Mouse (Mus musculus): ENCODE results near the gene Ctnnd2.

- no peak for TF ChIP-seq EP300 (IDR thresholded peaks at IDR 0.05)
- TF ChIP-seq CTCF (IDR thresholded peaks at IDR 0.05) = no peak
These were observed 804.9 kb downstream of the Ctnnd2 start for GRCm38 (mm10) chr15:30977166-30977740.

Data from lung, postnatal 0 days (tissue).